Mouse (Mus musculus) stomach, postnatal 0 days (tissue): ENCODE measurements around the gene Tnfrsf14.

Source experiments
- CTCF ChIP-seq: IDR thresholded peaks from 2 replicates; pipeline ENCODE4 v1.5.1; 2016; ENCODE audit warnings: antibody characterized with exemption, low read depth, mild to moderate bottlenecking, moderate library complexity
- EP300 ChIP-seq: optimal IDR thresholded peaks from 2 replicates; pipeline ENCODE3; 2016; ENCODE audit warnings: antibody characterized with exemption

DNA sequence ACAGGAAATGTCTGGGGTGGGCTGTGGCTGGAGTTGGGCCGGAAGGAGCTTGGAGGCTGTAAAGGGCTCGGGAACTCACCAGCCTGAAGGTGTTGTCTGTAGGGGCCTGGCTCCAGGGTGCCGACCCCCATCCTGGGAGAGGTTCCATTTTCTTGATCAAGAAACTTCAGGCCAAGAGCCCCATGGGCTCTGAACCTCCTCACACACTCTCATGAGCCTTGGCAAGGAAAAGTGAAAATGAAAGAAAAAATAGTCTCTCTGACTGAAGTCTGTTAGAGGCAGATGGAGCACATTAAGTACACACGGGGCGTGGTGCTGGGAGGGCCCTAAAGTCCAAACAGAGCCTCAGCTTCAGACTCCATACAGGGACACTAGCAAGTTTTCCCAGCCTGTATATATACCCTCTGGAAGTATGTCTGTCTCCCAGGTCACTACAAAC is 445 bp downstream of the Tnfrsf14 start:
- TF ChIP-seq CTCF = no peak
- TF ChIP-seq EP300 = no peak
